Mouse (Mus musculus) liver, embryonic 15.5 days (tissue): ENCODE data around the gene Klhdc1. TPM values are rescaled to one million over a fixed set of nuclear protein-coding genes. Genes with fewer than 3 reads are reported as not detected.

Source experiments
- ATAC-seq: fragments of 200-750 bp; cut with Nextera tagmentation; 2 replicates; pipeline ENCODE4 v1.8.0; 2017; ENCODE audit warnings: moderate number of reproducible peaks, mild to moderate bottlenecking, moderate library complexity; ENCODE audit not compliant: insufficient read depth
- H3K27ac ChIP-seq: fragments of 300-500 bp; sonication (generic); replicated peaks from 2 replicates; pipeline ENCODE4 v1.5.1; 2015; ENCODE audit warnings: mild to moderate bottlenecking, inconsistent platforms
- H3K27me3 ChIP-seq: fragments of 300-500 bp; sonication (generic); 2 replicates; pipeline ENCODE4 v1.6.1; 2015; ENCODE audit warnings: mild to moderate bottlenecking, inconsistent platforms
- H3K36me3 ChIP-seq: fragments of 300-500 bp; sonication (generic); replicated peaks from 2 replicates; pipeline ENCODE4 v1.6.1; 2015; ENCODE audit warnings: moderate library complexity, mild to moderate bottlenecking, inconsistent platforms
- H3K4me1 ChIP-seq: fragments of 300-500 bp; sonication (generic); replicated peaks from 2 replicates; pipeline ENCODE4 v1.6.1; 2015; ENCODE audit warnings: inconsistent platforms
- H3K4me2 ChIP-seq: fragments of 300-500 bp; sonication (generic); 2 replicates; pipeline ENCODE4 v1.6.1; 2015; ENCODE audit warnings: moderate library complexity, mild to moderate bottlenecking, inconsistent platforms
- H3K4me3 ChIP-seq: fragments of 300-500 bp; sonication (generic); replicated peaks from 2 replicates; pipeline ENCODE4 v1.5.1; 2015; ENCODE audit warnings: mild to moderate bottlenecking, inconsistent platforms
- H3K9ac ChIP-seq: fragments of 300-500 bp; sonication (generic); 2 replicates; pipeline ENCODE4 v1.6.1; 2015; ENCODE audit warnings: moderate library complexity, mild to moderate bottlenecking, inconsistent platforms
- H3K9me3 ChIP-seq: fragments of 300-500 bp; sonication (generic); replicated peaks from 2 replicates; pipeline ENCODE4 v1.6.1; 2016; ENCODE audit warnings: inconsistent platforms
- WGBS: fragments of 180-500 bp; shearing (Covaris S2); methylation state at CpG from one replicate; pipeline ENCODE4 v1.1.7; 2015; ENCODE audit warnings: mixed read lengths; ENCODE audit not compliant: insufficient replicate concordance; 5-methylcytosine and 5-hydroxymethylcytosine counted together
- polyA plus RNA-seq: library from polyadenylated mRNA; unstranded; fragments of >200 nt; fragmentation: Nextera tagmentation; extraction: Ambion mirVana; gene quantifications from 2 replicates; pipeline ENCODE4 v1.2.1, GENCODE M21; 2015

Gene Klhdc1
- polyA plus RNA-seq, 1 experiment from 2014 or later, result 2.1 TPM

GRCm38 (mm10) chr12:69297411-69298150, 56.6 kb downstream of the Klhdc1 start:
- Histone ChIP-seq H3K36me3 (peaks cover 27% of the 10 kb centered on the region), H3K9ac (peak overlapping the region; percentile 97), H3K27me3 (no peaks in the 10 kb centered on the region), H3K27ac (peak overlapping the region; percentile 97), H3K9me3 (no peaks in the 10 kb centered on the region), H3K4me3 (peak overlapping the region; percentile 91), H3K4me2 (peak overlapping the region; percentile 82), H3K4me1 (peaks cover 61% of the 10 kb centered on the region)
- 15% methylated on average over 20 of the region's 20 CpGs for WGBS
- no peak for ATAC-seq

- WGBS, result 83% methylated on average over 4 of the region's 4 CpGs
- Histone ChIP-seq H3K4me2 (peak overlapping the region; percentile 82), H3K9ac (peak overlapping the region; percentile 97)
Observed at GRCm38 (mm10) chr12:69298281-69298680, 57.3 kb downstream of the Klhdc1 start.

GRCm38 (mm10) chr12:69299231-69299630, 58.3 kb downstream of the Klhdc1 start:
- 64% methylated on average over 12 of the region's 12 CpGs for WGBS
- H3K27me3 ChIP-seq, result no peaks in the 10 kb centered on the region
- H3K27ac ChIP-seq, result peak overlapping the region; percentile 97
- ATAC-seq, result no peak
- peaks cover 46% of the 10 kb centered on the region for H3K4me1 ChIP-seq
- H3K9ac ChIP-seq, result no peak overlapping the region
- H3K4me2 ChIP-seq, result peak overlapping the region; percentile 82
- H3K9me3 ChIP-seq, result no peaks in the 10 kb centered on the region
- H3K36me3 ChIP-seq, result peaks cover 42% of the 10 kb centered on the region
- peak overlapping the region; percentile 91 for H3K4me3 ChIP-seq

More at GRCm38 (mm10) chr12:69298281-69298680, 57.3 kb downstream of the Klhdc1 start:
- Histone ChIP-seq H3K4me1 (peaks cover 56% of the 10 kb centered on the region), H3K27me3 (no peaks in the 10 kb centered on the region), H3K9me3 (no peaks in the 10 kb centered on the region), H3K27ac (peak overlapping the region; percentile 97), H3K4me3 (peak overlapping the region; percentile 91), H3K36me3 (peaks cover 34% of the 10 kb centered on the region)
- no peak for ATAC-seq

GRCm38 (mm10) chr12:69299831-69300230, 58.9 kb downstream of the Klhdc1 start:
- Histone ChIP-seq H3K9ac (no peak overlapping the region), H3K27me3 (no peaks in the 10 kb centered on the region), H3K4me2 (no peak overlapping the region; the same call in 1 of the 2 replicates), H3K4me3 (no peak overlapping the region), H3K4me1 (peaks cover 40% of the 10 kb centered on the region), H3K27ac (no peak overlapping the region), H3K36me3 (peaks cover 47% of the 10 kb centered on the region), H3K9me3 (no peaks in the 10 kb centered on the region)
- no peak for ATAC-seq
- whole genome bisulfite sequencing, result 90% methylated on average over 3 of the region's 3 CpGs

- ATAC-seq, result no peak
- no peak overlapping the region for H3K4me2 ChIP-seq
- 89% methylated on average over 2 of the region's 2 CpGs for WGBS
- no peak overlapping the region for H3K9ac ChIP-seq
- H3K27me3 ChIP-seq, result no peaks in the 10 kb centered on the region
- H3K4me3 ChIP-seq, result no peak overlapping the region
- no peaks in the 10 kb centered on the region for H3K9me3 ChIP-seq
- no peak overlapping the region for H3K27ac ChIP-seq
- H3K4me1 ChIP-seq, result peaks cover 35% of the 10 kb centered on the region
- H3K36me3 ChIP-seq, result peaks cover 52% of the 10 kb centered on the region
Observed at GRCm38 (mm10) chr12:69300391-69300790, 59.4 kb downstream of the Klhdc1 start.

- no peak overlapping the region for H3K9ac ChIP-seq
- H3K36me3 ChIP-seq, result peaks cover 70% of the 10 kb centered on the region
- no peaks in the 10 kb centered on the region for H3K9me3 ChIP-seq
- no peak overlapping the region for H3K4me2 ChIP-seq
- no peak overlapping the region for H3K4me3 ChIP-seq
- WGBS, result 90% methylated on average over 12 of the region's 12 CpGs
- H3K4me1 ChIP-seq, result peaks cover 24% of the 10 kb centered on the region
- H3K27me3 ChIP-seq, result no peaks in the 10 kb centered on the region
- H3K27ac ChIP-seq, result no peak overlapping the region
- no peak for ATAC-seq
Observed at GRCm38 (mm10) chr12:69302171-69302570, 61.2 kb downstream of the Klhdc1 start.

GRCm38 (mm10) chr12:69304051-69304450, 63.1 kb downstream of the Klhdc1 start:
- H3K36me3 ChIP-seq, result peaks cover 89% of the 10 kb centered on the region
- WGBS, result 57% methylated on average over 2 of the region's 2 CpGs

GRCm38 (mm10) chr12:69306333-69306732, 65.4 kb downstream of the Klhdc1 start:
- 92% methylated on average over 7 of the region's 7 CpGs for WGBS
- no peaks in the 10 kb centered on the region for H3K4me1 ChIP-seq
- no peak for ATAC-seq

More at GRCm38 (mm10) chr12:69304051-69304450, 63.1 kb downstream of the Klhdc1 start:
- no peak for ATAC-seq
- no peaks in the 10 kb centered on the region for H3K27me3 ChIP-seq
- H3K9ac ChIP-seq, result no peak overlapping the region
- no peak overlapping the region for H3K4me2 ChIP-seq
- H3K4me1 ChIP-seq, result peaks cover 6% of the 10 kb centered on the region
- H3K9me3 ChIP-seq, result no peaks in the 10 kb centered on the region
- H3K27ac ChIP-seq, result no peak overlapping the region
- no peak overlapping the region for H3K4me3 ChIP-seq

GRCm38 (mm10) chr12:69309659-69310058, 68.7 kb downstream of the Klhdc1 start:
- WGBS, result 90% methylated on average over 4 of the region's 4 CpGs
- H3K4me1 ChIP-seq, result no peaks in the 10 kb centered on the region
- no peaks in the 10 kb centered on the region for H3K9me3 ChIP-seq
- no peak overlapping the region for H3K4me2 ChIP-seq
- H3K36me3 ChIP-seq, result peaks cover 93% of the 10 kb centered on the region
- no peak for ATAC-seq
- no peak overlapping the region for H3K27ac ChIP-seq
- H3K9ac ChIP-seq, result no peak overlapping the region
- no peak overlapping the region for H3K4me3 ChIP-seq
- no peaks in the 10 kb centered on the region for H3K27me3 ChIP-seq

More at GRCm38 (mm10) chr12:69306333-69306732, 65.4 kb downstream of the Klhdc1 start:
- H3K9me3 ChIP-seq, result no peaks in the 10 kb centered on the region
- H3K27me3 ChIP-seq, result no peaks in the 10 kb centered on the region
- H3K9ac ChIP-seq, result no peak overlapping the region
- H3K4me3 ChIP-seq, result no peak overlapping the region
- peaks cover 97% of the 10 kb centered on the region for H3K36me3 ChIP-seq
- H3K27ac ChIP-seq, result no peak overlapping the region
- no peak overlapping the region for H3K4me2 ChIP-seq

GRCm38 (mm10) chr12:69318431-69318830, 77.5 kb downstream of the Klhdc1 start:
- Histone ChIP-seq H3K9me3 (no peaks in the 10 kb centered on the region), H3K27me3 (no peaks in the 10 kb centered on the region), H3K36me3 (peaks cover 83% of the 10 kb centered on the region), H3K4me2 (no peak overlapping the region), H3K27ac (no peak overlapping the region), H3K4me3 (no peak overlapping the region), H3K4me1 (no peaks in the 10 kb centered on the region), H3K9ac (no peak overlapping the region)
- ATAC-seq, result no peak

- H3K9ac ChIP-seq, result no peak overlapping the region
- peaks cover 77% of the 10 kb centered on the region for H3K36me3 ChIP-seq
- no peak overlapping the region for H3K4me2 ChIP-seq
- no peak overlapping the region for H3K27ac ChIP-seq
- no peaks in the 10 kb centered on the region for H3K9me3 ChIP-seq
- H3K4me1 ChIP-seq, result no peaks in the 10 kb centered on the region
- WGBS, result 78% methylated on average over 3 of the region's 3 CpGs
- no peak for ATAC-seq
- H3K4me3 ChIP-seq, result no peak overlapping the region
- no peaks in the 10 kb centered on the region for H3K27me3 ChIP-seq
Observed at GRCm38 (mm10) chr12:69331187-69331586, 90.2 kb downstream of the Klhdc1 start.
